ENCODE assay signal across 12 mouse cellular contexts in genomic region chr15:97049281-97049841, GRCm38 (mm10). TPM values are rescaled to one million over a fixed set of nuclear protein-coding genes. Genes with fewer than 3 reads are reported as not detected.
DNase-seq lines count a peak whose midpoint lies in the region; ATAC-seq and TF ChIP-seq lines count a peak whose summit lies in the region.
"Had no signal": no experiment of that assay in that cellular context is flagged by ENCODE, and none has a peak within 500 bp of the region (broad histone marks: within the 10 kb centered on the region; RNA-seq: fewer than 3 reads in every experiment).

No protein-coding gene starts in this region.

- DNase-seq in intestine, embryonic 14.5 days (ENCODE audit: low spot score): no peak
- DNase-seq in NIH3T3 (ENCODE audit: low read depth): peak; percentile 69
- peak; percentile 57 for DNase-seq in limb, embryonic 10.5 days (ENCODE audit: low spot score)
- DNase-seq in layer of hippocampus, postnatal 25 days (ENCODE audit: extremely low spot score in 1 of 2, low spot score in 1 of 2): no peak
- DNase-seq in cerebellum, postnatal 36 days: no peak
- DNase-seq: adrenal gland, postnatal 14 days; kidney, postnatal 25 days; lung, embryonic 14.5 days; midbrain, embryonic 14.5 days had no signal

- peaks cover 21% of the 10 kb centered on the region for H3K4me1 ChIP-seq in intestine, embryonic 14.5 days (replicated peaks; ENCODE audit: control insufficient read depth, insufficient read depth, low read length)
- H3K4me1 ChIP-seq in intestine, postnatal 0 days (replicated peaks; ENCODE audit: control insufficient read depth, insufficient read depth, low read length): no peaks in the 10 kb centered on the region
- H3K4me1 ChIP-seq in ES-Bruce4 (ENCODE audit: control insufficient read depth, insufficient read depth, low read length): peaks cover 10% of the 10 kb centered on the region
- peaks cover 49% of the 10 kb centered on the region for H3K4me1 ChIP-seq in limb, embryonic 10.5 days

- no peak overlapping the region for H3K4me3 ChIP-seq in intestine, embryonic 14.5 days (ENCODE audit: low read depth, low read length)
- no peak overlapping the region for H3K4me3 ChIP-seq in intestine, postnatal 0 days (ENCODE audit: low read depth, low read length)
- peak overlapping the region; percentile 31; the same call in 1 of the 2 replicates for H3K4me3 ChIP-seq in ES-Bruce4 (ENCODE audit: low read depth, low read length)
- H3K4me3 ChIP-seq in limb, embryonic 10.5 days: peak overlapping the region; percentile 15
- H3K4me3 ChIP-seq: neural tube, embryonic 12.5 days had no signal

- no peaks in the 10 kb centered on the region for H3K36me3 ChIP-seq in intestine, embryonic 14.5 days (ENCODE audit: control insufficient read depth, insufficient read depth, low read length)
- H3K36me3 ChIP-seq in intestine, postnatal 0 days (ENCODE audit: control insufficient read depth, insufficient read depth): no peaks in the 10 kb centered on the region
- H3K36me3 ChIP-seq in ES-Bruce4 (ENCODE audit: control insufficient read depth, insufficient read depth, low read length, poor library complexity, severe bottlenecking): peaks cover 4% of the 10 kb centered on the region; the same call in 1 of the 2 replicates
- H3K36me3 ChIP-seq in limb, embryonic 10.5 days: 0 out of 2 replicates have a peak, but pooled peaks cover 4% of the 10 kb centered on the region
- H3K36me3 ChIP-seq: neural tube, embryonic 12.5 days had no signal

- TF ChIP-seq POLR2A in ES-Bruce4 (IDR thresholded peaks at IDR 0.05; ENCODE audit: insufficient read depth, low read length): no peak

- H3K9ac ChIP-seq in intestine, embryonic 14.5 days (ENCODE audit: low read length): no peak overlapping the region
- H3K9ac ChIP-seq in intestine, postnatal 0 days (ENCODE audit: low read depth, low read length): no peak overlapping the region
- H3K9ac ChIP-seq in ES-Bruce4 (ENCODE audit: low read depth, poor library complexity, severe bottlenecking): no peak overlapping the region
- H3K9ac ChIP-seq: lung, embryonic 14.5 days; neural tube, embryonic 12.5 days had no signal

- peaks cover 4% of the 10 kb centered on the region; the same call in 1 of the 2 replicates for H3K9me3 ChIP-seq in intestine, embryonic 14.5 days (ENCODE audit: control insufficient read depth, low read length)
- H3K9me3 ChIP-seq in intestine, postnatal 0 days (ENCODE audit: control insufficient read depth): peaks cover 3% of the 10 kb centered on the region; the same call in 1 of the 2 replicates
- H3K9me3 ChIP-seq in ES-Bruce4 (replicated peaks; ENCODE audit: control insufficient read depth, insufficient read depth, low read length, poor library complexity, severe bottlenecking): no peaks in the 10 kb centered on the region
- H3K9me3 ChIP-seq in limb, embryonic 10.5 days (replicated peaks): peaks cover 3% of the 10 kb centered on the region; the same call in 1 of the 2 replicates
- H3K9me3 ChIP-seq: neural tube, embryonic 12.5 days had no signal

- H3K27ac ChIP-seq in intestine, embryonic 14.5 days (ENCODE audit: low read depth): peak overlapping the region; percentile 57; the same call in 1 of the 2 replicates
- no peak overlapping the region for H3K27ac ChIP-seq in intestine, postnatal 0 days (ENCODE audit: low read depth, low read length)
- H3K27ac ChIP-seq in ES-Bruce4 (ENCODE audit: insufficient read depth, low read length): 0 out of 2 replicates have a peak overlapping the region, but pooled peaks have one; percentile 17
- peak overlapping the region; percentile 81 for H3K27ac ChIP-seq in limb, embryonic 10.5 days
- H3K27ac ChIP-seq: neural tube, embryonic 12.5 days had no signal

- TF ChIP-seq EP300 in ES-Bruce4 (IDR thresholded peaks at IDR 0.05; ENCODE audit: insufficient read depth, low read depth, low read length): 0 out of 2 replicates have a peak, but pooled peaks have one; percentile 57

- H3K4me2 ChIP-seq in intestine, embryonic 14.5 days (ENCODE audit: low read length): 0 out of 2 replicates have a peak overlapping the region, but pooled peaks have one; percentile 14
- H3K4me2 ChIP-seq in intestine, postnatal 0 days (replicated peaks; ENCODE audit: low read depth): no peak overlapping the region
- H3K4me2 ChIP-seq: lung, embryonic 14.5 days; neural tube, embryonic 12.5 days had no signal

- ATAC-seq in intestine, embryonic 14.5 days (replicated peaks; ENCODE audit: low FRiP score, low TSS enrichment, low read depth): no peak; the same call in 1 of the 2 replicates
- ATAC-seq in intestine, postnatal 0 days: no peak

- 47% methylated on average over 11 of the region's 11 CpGs for WGBS in intestine, embryonic 14.5 days
- WGBS in intestine, postnatal 0 days: 66% methylated on average over 11 of the region's 11 CpGs
- 57% methylated on average over 11 of the region's 11 CpGs for WGBS in limb, embryonic 10.5 days

- no peak for TF ChIP-seq CTCF in intestine, postnatal 0 days (IDR thresholded peaks at IDR 0.05; ENCODE audit: low read depth)
- TF ChIP-seq CTCF in ES-Bruce4 (IDR thresholded peaks at IDR 0.05; ENCODE audit: low read depth, low read length): no peak

- no peaks in the 10 kb centered on the region for H3K27me3 ChIP-seq in intestine, embryonic 14.5 days (replicated peaks; ENCODE audit: control insufficient read depth, insufficient read depth, low read length)
- no peaks in the 10 kb centered on the region for H3K27me3 ChIP-seq in intestine, postnatal 0 days (replicated peaks; ENCODE audit: control insufficient read depth, insufficient read depth, low read length)
- no peaks in the 10 kb centered on the region for H3K27me3 ChIP-seq in ES-Bruce4 (ENCODE audit: control insufficient read depth, insufficient read depth, low read length, poor library complexity, severe bottlenecking)
- H3K27me3 ChIP-seq in limb, embryonic 10.5 days (ENCODE audit: low read depth, poor library complexity, severe bottlenecking): no peaks in the 10 kb centered on the region
- H3K27me3 ChIP-seq: neural tube, embryonic 12.5 days had no signal

RNA-seq across cellular contexts. Expression of gene Slc38a4, which starts 6.4 kb away (rescaled TPM):
- polyA plus RNA-seq in intestine, embryonic 14.5 days (2014; fragmentation: Nextera tagmentation; extraction: Ambion mirVana): 68.3 and 74.8 TPM in 2 replicates
- 8.8 and 11.4 TPM in 2 replicates for polyA plus RNA-seq in intestine, postnatal 0 days (2015; fragmentation: Nextera tagmentation; extraction: Ambion mirVana)
- polyA plus RNA-seq in ES-Bruce4 (2011; ENCODE audit: insufficient read depth, insufficient read length, low read depth, missing spikeins): 186 and 187 TPM in 2 replicates
- 77.5 and 88.3 TPM in 2 replicates for polyA plus RNA-seq in limb, embryonic 10.5 days (2016; fragmentation: Nextera tagmentation; extraction: Ambion mirVana)
- total RNA-seq in layer of hippocampus, postnatal 25 days (2021): under 1 TPM; 0.77 to 0.91 TPM

Comparison
In these comparisons a context has a peak if more than half of its experiments do, and no peak if none do; other contexts are left out.
1. DNase-seq: peak in NIH3T3 (single experiment) and limb, embryonic 10.5 days (single experiment); none in intestine, embryonic 14.5 days (single experiment), layer of hippocampus, postnatal 25 days (0 of 2) and cerebellum, postnatal 36 days (0 of 2).
2. H3K4me3 ChIP-seq: peak in ES-Bruce4 (single experiment) and limb, embryonic 10.5 days (single experiment); none in intestine, embryonic 14.5 days (single experiment) and intestine, postnatal 0 days (single experiment).